In genomic region chr2:30440701-30441517, GRCm38 (mm10) we compare ENCODE assay signal across 8 mouse cellular contexts. TPM values are rescaled to one million over a fixed set of nuclear protein-coding genes. Genes with fewer than 3 reads are reported as not detected.
DNase-seq lines count a peak whose midpoint lies in the region; ATAC-seq and TF ChIP-seq lines count a peak whose summit lies in the region.

No protein-coding gene starts in this region.

- H3K9me3 ChIP-seq in intestine, embryonic 15.5 days = no peaks in the 10 kb centered on the region
- H3K9me3 ChIP-seq in midbrain, embryonic 10.5 days (replicated peaks) = no peaks in the 10 kb centered on the region

- H3K27me3 ChIP-seq in intestine, embryonic 15.5 days (replicated peaks) = no peaks in the 10 kb centered on the region
- H3K27me3 ChIP-seq in midbrain, embryonic 10.5 days (ENCODE audit: low read depth, poor library complexity, severe bottlenecking) = no peaks in the 10 kb centered on the region
- H3K27me3 ChIP-seq in small intestine, adult 2 months (ENCODE audit: control insufficient read depth, insufficient read depth, low read length) = no peaks in the 10 kb centered on the region

- peak; percentile 43; the same call in 1 of the 2 replicates for TF ChIP-seq CTCF in small intestine, adult 2 months (IDR thresholded peaks at IDR 0.05; ENCODE audit: extremely low read depth, insufficient read length, insufficient replicate concordance, low read depth, low read length)

- peak overlapping the region; percentile 40; the same call in 1 of the 2 replicates for H3K9ac ChIP-seq in intestine, embryonic 15.5 days

- intact Hi-C loops in gastrocnemius, postnatal 36 days (cut with DNase I) = loop anchor here (2.0 to 5.0 kb wide), 2 partner anchors 32 to 271 kb away; no protein-coding TSS in a partner anchor
- intact Hi-C loops in left cerebral cortex, postnatal 4 days (cut with DNase I) = no loop called here

- peak overlapping the region; percentile 98 for H3K27ac ChIP-seq in intestine, embryonic 15.5 days
- H3K27ac ChIP-seq in midbrain, embryonic 10.5 days (replicated peaks) = peak overlapping the region; percentile 98
- H3K27ac ChIP-seq in small intestine, adult 2 months (ENCODE audit: insufficient read depth, low read depth, low read length) = peak overlapping the region; percentile 95

- no peak for DNase-seq in cerebellum, adult 11 months
- peak; percentile 95 for DNase-seq in embryo, embryonic 11 days
- peak; percentile 51 to 74 for DNase-seq in gastrocnemius, postnatal 36 days
- DNase-seq in left cerebral cortex, postnatal 4 days = peak; percentile 57
- DNase-seq in midbrain, embryonic 10.5 days (ENCODE audit: low spot score) = peak; percentile 67

- WGBS in intestine, embryonic 15.5 days = 11% methylated on average over 12 of the region's 12 CpGs
- 24% methylated on average over 12 of the region's 12 CpGs for WGBS in midbrain, embryonic 10.5 days
- WGBS in small intestine, adult 2 months = 33% methylated on average over 12 of the region's 12 CpGs

- peak overlapping the region; percentile 66 for H3K4me2 ChIP-seq in intestine, embryonic 15.5 days (replicated peaks)

- 0 out of 2 replicates have a peak, but pooled peaks have one; percentile 21 for ATAC-seq in cerebellum, adult (ENCODE audit: insufficient number of reproducible peaks, low FRiP score, low TSS enrichment)
- ATAC-seq in intestine, embryonic 15.5 days = peak; percentile 52

- peaks cover 34% of the 10 kb centered on the region for H3K36me3 ChIP-seq in intestine, embryonic 15.5 days
- peaks cover 74% of the 10 kb centered on the region for H3K36me3 ChIP-seq in midbrain, embryonic 10.5 days
- H3K36me3 ChIP-seq in small intestine, adult 2 months (ENCODE audit: control insufficient read depth, insufficient read depth, low read length) = peaks cover 45% of the 10 kb centered on the region

- no peak overlapping the region for H3K4me3 ChIP-seq in intestine, embryonic 15.5 days (replicated peaks)
- peak overlapping the region; percentile 39 for H3K4me3 ChIP-seq in midbrain, embryonic 10.5 days
- no peak overlapping the region for H3K4me3 ChIP-seq in small intestine, adult 2 months (ENCODE audit: low read depth, low read length)

- no peak for TF ChIP-seq POLR2A in small intestine, adult 2 months (IDR thresholded peaks at IDR 0.05; ENCODE audit: low read depth, low read length)

- peaks cover 65% of the 10 kb centered on the region for H3K4me1 ChIP-seq in intestine, embryonic 15.5 days (replicated peaks)
- H3K4me1 ChIP-seq in midbrain, embryonic 10.5 days = peaks cover 60% of the 10 kb centered on the region
- peaks cover 21% of the 10 kb centered on the region for H3K4me1 ChIP-seq in small intestine, adult 2 months (ENCODE audit: control insufficient read depth, insufficient read depth, insufficient read length, low read length)

RNA-seq across cellular contexts. Expression of gene Ptpa, which starts 25.1 kb away (rescaled TPM):
- 10 to 100 TPM; 55.1 to 58.9 TPM for total RNA-seq in gastrocnemius, postnatal 36 days (2021)
- polyA plus RNA-seq in intestine, embryonic 15.5 days (2015; fragmentation: Nextera tagmentation; extraction: Ambion mirVana) = 117 and 120 TPM in 2 replicates
- 100 to 1,000 TPM; 145 to 153 TPM for total RNA-seq in left cerebral cortex, postnatal 4 days (2021)
- polyA plus RNA-seq in midbrain, embryonic 10.5 days (2016; fragmentation: Nextera tagmentation; extraction: Ambion mirVana) = 151 and 152 TPM in 2 replicates
- polyA plus RNA-seq in small intestine, adult 2 months (2012; rRNA removed) = 55.4 and 102 TPM in 2 replicates

RNA-seq across cellular contexts. Expression of gene Crat, which starts 25.3 kb away (rescaled TPM):
- 100 to 1,000 TPM; 356 to 381 TPM for total RNA-seq in gastrocnemius, postnatal 36 days (2021)
- polyA plus RNA-seq in intestine, embryonic 15.5 days (2015; fragmentation: Nextera tagmentation; extraction: Ambion mirVana) = 19.6 and 19.8 TPM in 2 replicates
- total RNA-seq in left cerebral cortex, postnatal 4 days (2021) = 10 to 100 TPM; 33.2 to 33.3 TPM
- 22.5 and 23.7 TPM in 2 replicates for polyA plus RNA-seq in midbrain, embryonic 10.5 days (2016; fragmentation: Nextera tagmentation; extraction: Ambion mirVana)
- polyA plus RNA-seq in small intestine, adult 2 months (2012; rRNA removed) = 77.8 and 176 TPM in 2 replicates

RNA-seq across cellular contexts. Expression of gene Ier5l, which starts 33.1 kb away (rescaled TPM):
- 1 to 10 TPM; 1.7 TPM for total RNA-seq in gastrocnemius, postnatal 36 days (2021)
- 1.3 and 1.6 TPM in 2 replicates for polyA plus RNA-seq in intestine, embryonic 15.5 days (2015; fragmentation: Nextera tagmentation; extraction: Ambion mirVana)
- 10 to 100 TPM; 10.8 to 13.2 TPM for total RNA-seq in left cerebral cortex, postnatal 4 days (2021)
- polyA plus RNA-seq in midbrain, embryonic 10.5 days (2016; fragmentation: Nextera tagmentation; extraction: Ambion mirVana) = 2.0 and 2.3 TPM in 2 replicates
- 11.5 and 13.4 TPM in 2 replicates for polyA plus RNA-seq in small intestine, adult 2 months (2012; rRNA removed)

RNA-seq across cellular contexts. Expression of gene Dolpp1, which starts 48.9 kb away (rescaled TPM):
- total RNA-seq in gastrocnemius, postnatal 36 days (2021) = 1 to 10 TPM; 5.5 to 6.7 TPM
- polyA plus RNA-seq in intestine, embryonic 15.5 days (2015; fragmentation: Nextera tagmentation; extraction: Ambion mirVana) = 44.5 and 50.9 TPM in 2 replicates
- 10 to 100 TPM; 41.1 to 43.9 TPM for total RNA-seq in left cerebral cortex, postnatal 4 days (2021)
- 53.2 and 62.7 TPM in 2 replicates for polyA plus RNA-seq in midbrain, embryonic 10.5 days (2016; fragmentation: Nextera tagmentation; extraction: Ambion mirVana)
- 62.0 and 199 TPM in 2 replicates for polyA plus RNA-seq in small intestine, adult 2 months (2012; rRNA removed)
